Mouse (Mus musculus) neural tube, embryonic 12.5 days (tissue): Measurements from ENCODE around the gene Agpat3. TPM values are rescaled to one million over a fixed set of nuclear protein-coding genes. Genes with fewer than 3 reads are reported as not detected.

Source experiments
- ATAC-seq: fragments of 200-750 bp; cut with Nextera tagmentation; 2 replicates; pipeline ENCODE4 v1.8.0; 2017; ENCODE audit warnings: low read depth, mild to moderate bottlenecking, moderate TSS enrichment, moderate library complexity; ENCODE audit not compliant: low FRiP score
- H3K27ac ChIP-seq: fragments of 300-500 bp; sonication (generic); 2 replicates; pipeline ENCODE4 v1.5.1; 2016
- H3K27me3 ChIP-seq: fragments of 300-500 bp; sonication (generic); replicated peaks from 2 replicates; pipeline ENCODE4 v1.6.1; 2016; ENCODE audit warnings: mild to moderate bottlenecking
- H3K36me3 ChIP-seq: fragments of 300-500 bp; sonication (generic); 2 replicates; pipeline ENCODE4 v1.6.1; 2016; ENCODE audit warnings: mild to moderate bottlenecking
- H3K4me1 ChIP-seq: fragments of 300-500 bp; sonication (generic); 2 replicates; pipeline ENCODE4 v1.6.1; 2016
- H3K4me2 ChIP-seq: fragments of 300-500 bp; sonication (generic); replicated peaks from 2 replicates; pipeline ENCODE4 v1.6.1; 2016; ENCODE audit warnings: mild to moderate bottlenecking
- H3K4me3 ChIP-seq: fragments of 300-500 bp; sonication (generic); 2 replicates; pipeline ENCODE4 v1.5.1; 2016
- H3K9ac ChIP-seq: fragments of 300-500 bp; sonication (generic); 2 replicates; pipeline ENCODE4 v1.6.1; 2016; ENCODE audit warnings: mild to moderate bottlenecking
- H3K9me3 ChIP-seq: fragments of 300-500 bp; sonication (generic); 2 replicates; pipeline ENCODE4 v1.6.1; 2016; ENCODE audit warnings: mild to moderate bottlenecking
- WGBS: fragments of 180-500 bp; shearing (Covaris S2); methylation state at CpG from one replicate; pipeline ENCODE4 v1.1.7; 2016; 5-methylcytosine and 5-hydroxymethylcytosine counted together
- polyA plus RNA-seq: library from polyadenylated mRNA; unstranded; fragments of >200 nt; fragmentation: Nextera tagmentation; extraction: Ambion mirVana; gene quantifications from 2 replicates; pipeline ENCODE4 v1.2.1, GENCODE M21; 2016

Agpat3 gene
- polyA plus RNA-seq, 1 experiment from 2014 or later: 62.4 TPM

DNA sequence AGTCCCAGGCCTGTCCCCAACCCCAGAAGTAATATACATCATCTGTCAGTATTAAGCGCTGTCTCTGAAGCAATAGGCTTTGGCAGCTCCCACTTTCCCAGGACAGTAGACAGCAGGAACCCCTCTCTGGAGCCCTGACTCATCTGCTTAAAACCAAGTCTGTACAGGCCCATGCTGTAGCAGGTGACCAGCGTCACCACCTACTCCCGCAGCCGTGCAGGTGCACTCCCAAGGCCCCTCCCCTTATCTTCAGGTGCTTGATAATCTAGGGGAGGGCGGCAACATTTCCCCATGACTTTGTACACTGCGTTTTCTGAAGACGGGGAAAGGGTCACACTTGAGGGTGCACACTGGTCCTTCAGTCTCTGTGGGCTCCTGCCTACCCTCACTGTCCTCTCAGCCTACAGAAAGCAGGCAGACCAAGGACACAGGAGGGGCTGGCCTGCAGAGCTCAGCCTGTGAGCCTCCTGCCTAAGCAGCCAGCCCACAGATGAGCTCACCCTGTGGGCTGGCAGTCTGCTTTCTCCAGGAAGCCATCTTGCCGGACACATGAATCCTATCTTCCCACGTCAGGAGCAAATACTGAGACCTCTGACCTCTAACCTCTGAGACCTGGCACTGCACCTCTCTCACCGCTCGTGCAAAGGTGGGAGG, 34.9 kb downstream of the Agpat3 start:
- no peaks in the 10 kb centered on the region for H3K27me3 ChIP-seq
- peaks cover 8% of the 10 kb centered on the region; the same call in 1 of the 2 replicates for H3K36me3 ChIP-seq
- no peak overlapping the region for H3K4me2 ChIP-seq
- WGBS: 85% methylated on average over 11 of the region's 11 CpGs
- H3K9me3 ChIP-seq: no peaks in the 10 kb centered on the region
- no peak overlapping the region for H3K27ac ChIP-seq
- H3K9ac ChIP-seq: no peak overlapping the region
- H3K4me1 ChIP-seq: no peaks in the 10 kb centered on the region
- no peak for ATAC-seq
- H3K4me3 ChIP-seq: no peak overlapping the region

GRCm38 (mm10) chr10:78316228-78317087, 35.8 kb downstream of the Agpat3 start:
- no peaks in the 10 kb centered on the region for H3K4me1 ChIP-seq
- no peaks in the 10 kb centered on the region for H3K27me3 ChIP-seq
- peaks cover 8% of the 10 kb centered on the region; the same call in 1 of the 2 replicates for H3K36me3 ChIP-seq
- no peak overlapping the region for H3K27ac ChIP-seq
- no peak overlapping the region for H3K4me2 ChIP-seq
- no peak overlapping the region for H3K9ac ChIP-seq
- H3K4me3 ChIP-seq: no peak overlapping the region
- H3K9me3 ChIP-seq: no peaks in the 10 kb centered on the region
- 85% methylated on average over 15 of the region's 15 CpGs for WGBS
- no peak for ATAC-seq

DNA sequence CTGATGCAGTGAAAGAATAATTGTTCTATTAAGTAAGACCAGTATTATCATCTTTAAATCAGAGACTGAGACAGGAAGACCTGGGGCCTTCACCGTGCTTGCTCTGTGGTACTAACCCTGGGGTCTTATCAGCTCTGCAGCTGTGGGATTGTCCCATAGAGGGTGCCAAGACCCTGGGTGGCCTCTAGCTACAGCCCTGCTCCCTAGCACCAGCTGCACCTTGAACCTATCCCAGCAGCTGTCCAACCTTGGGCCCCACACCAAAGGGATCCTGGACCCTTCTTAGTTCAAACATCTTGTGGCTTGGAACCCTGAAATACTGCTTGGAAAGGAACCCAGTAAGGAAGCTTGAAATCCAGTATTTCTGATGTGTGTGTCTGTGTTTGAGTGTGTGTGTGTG, 37.1 kb downstream of the Agpat3 start:
- 91% methylated on average over 1 of the region's 1 CpGs for WGBS
- H3K4me2 ChIP-seq: no peak overlapping the region
- H3K9me3 ChIP-seq: no peaks in the 10 kb centered on the region
- no peak for ATAC-seq
- no peaks in the 10 kb centered on the region for H3K4me1 ChIP-seq
- no peak overlapping the region for H3K9ac ChIP-seq
- no peak overlapping the region for H3K27ac ChIP-seq
- H3K4me3 ChIP-seq: no peak overlapping the region
- no peaks in the 10 kb centered on the region for H3K27me3 ChIP-seq
- H3K36me3 ChIP-seq: peaks cover 8% of the 10 kb centered on the region; the same call in 1 of the 2 replicates

DNA sequence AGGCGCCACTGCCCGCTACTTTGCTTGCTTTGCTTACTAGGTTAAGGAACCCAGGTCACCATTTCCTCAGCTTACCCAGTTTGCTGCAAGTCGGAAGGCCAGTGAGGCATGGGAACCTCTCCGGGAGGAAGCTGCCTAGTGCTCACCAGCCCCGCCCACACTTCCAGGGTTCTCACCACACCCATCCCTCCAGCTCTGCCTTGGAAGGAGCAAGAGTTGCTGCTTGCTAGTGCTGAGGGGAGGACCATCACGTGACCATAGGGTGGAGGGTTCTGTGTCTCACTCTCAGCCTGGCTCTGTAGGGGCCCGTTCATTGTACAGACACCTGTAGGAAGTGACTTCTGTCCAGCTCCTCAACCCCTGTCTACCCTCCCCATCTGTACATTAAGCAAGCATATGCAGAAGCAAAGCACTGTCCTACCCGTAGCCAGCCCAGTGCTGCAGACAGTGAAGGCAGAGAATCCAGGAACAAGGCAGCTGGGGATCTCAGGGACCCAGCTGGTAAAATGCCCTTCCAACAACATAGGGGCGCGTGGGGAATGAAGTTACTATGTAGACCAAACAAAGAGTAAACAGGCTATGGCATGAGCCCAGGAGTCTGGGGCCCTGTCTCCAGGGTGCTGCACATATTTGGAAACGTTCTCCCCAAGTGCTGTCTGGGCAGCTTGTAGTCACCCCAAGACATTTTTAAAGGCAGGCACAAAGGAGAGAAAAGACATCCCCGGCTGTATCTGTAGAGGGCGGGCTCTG, 40.2 kb downstream of the Agpat3 start:
- H3K9me3 ChIP-seq: no peaks in the 10 kb centered on the region
- H3K9ac ChIP-seq: no peak overlapping the region
- no peak overlapping the region for H3K4me2 ChIP-seq
- H3K4me1 ChIP-seq: no peaks in the 10 kb centered on the region
- no peaks in the 10 kb centered on the region for H3K27me3 ChIP-seq
- ATAC-seq: no peak
- WGBS: 87% methylated on average over 13 of the region's 13 CpGs
- peaks cover 8% of the 10 kb centered on the region; the same call in 1 of the 2 replicates for H3K36me3 ChIP-seq
- H3K4me3 ChIP-seq: no peak overlapping the region
- H3K27ac ChIP-seq: no peak overlapping the region

GRCm38 (mm10) chr10:78310747-78311267, 41.5 kb downstream of the Agpat3 start:
- H3K36me3 ChIP-seq: peaks cover 3% of the 10 kb centered on the region; the same call in 1 of the 2 replicates
- H3K4me1 ChIP-seq: peaks cover 8% of the 10 kb centered on the region
- no peak for ATAC-seq
- H3K27me3 ChIP-seq: no peaks in the 10 kb centered on the region
- no peak overlapping the region for H3K4me2 ChIP-seq
- 61% methylated on average over 5 of the region's 5 CpGs for WGBS
- H3K4me3 ChIP-seq: no peak overlapping the region
- H3K9ac ChIP-seq: no peak overlapping the region
- no peaks in the 10 kb centered on the region for H3K9me3 ChIP-seq
- H3K27ac ChIP-seq: no peak overlapping the region

DNA sequence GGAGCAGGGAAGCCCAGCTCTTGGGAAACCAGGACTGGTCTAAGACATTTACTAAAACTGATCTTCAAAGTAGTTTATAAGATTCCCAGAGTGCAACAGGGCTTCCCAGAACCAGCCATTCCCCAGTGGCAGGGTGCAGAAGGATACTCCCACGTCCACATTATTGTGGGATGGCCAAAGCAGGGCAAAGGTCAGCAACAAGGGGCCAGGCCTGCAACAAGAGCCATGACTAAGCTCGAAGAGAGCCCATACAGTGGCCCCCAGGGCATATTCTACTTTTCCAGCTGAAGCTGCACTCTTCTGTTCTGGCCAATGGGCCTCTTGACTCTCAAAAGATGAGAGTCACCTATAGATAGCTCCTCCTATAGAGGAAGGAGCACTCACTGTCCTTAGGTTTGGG, 43.7 kb downstream of the Agpat3 start:
- Histone ChIP-seq H3K4me2 (no peak overlapping the region), H3K27me3 (no peaks in the 10 kb centered on the region), H3K9ac (no peak overlapping the region), H3K36me3 (peaks cover 3% of the 10 kb centered on the region; the same call in 1 of the 2 replicates), H3K4me1 (peaks cover 8% of the 10 kb centered on the region), H3K4me3 (no peak overlapping the region), H3K27ac (no peak overlapping the region), H3K9me3 (no peaks in the 10 kb centered on the region)
- WGBS: 57% methylated on average over 2 of the region's 2 CpGs
- no peak for ATAC-seq

DNA sequence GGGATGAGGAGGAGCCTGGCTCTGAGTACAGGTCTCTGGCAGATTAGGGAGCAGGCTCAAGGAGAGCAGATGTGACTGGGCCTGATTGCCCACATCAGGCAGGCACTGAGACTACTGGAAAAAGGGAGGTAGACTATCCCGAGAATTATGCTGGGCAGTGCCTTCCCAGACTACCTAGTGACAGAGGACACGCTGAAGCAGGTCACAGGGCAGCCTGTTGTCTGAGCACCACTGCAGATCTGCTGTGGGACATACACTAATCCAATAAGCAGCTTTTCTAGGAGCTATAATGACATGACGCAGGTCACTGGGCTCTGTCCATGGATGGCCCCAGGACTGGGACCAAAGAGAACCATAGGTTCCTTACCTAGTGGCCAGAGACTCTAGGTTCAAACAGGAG, 44.9 kb downstream of the Agpat3 start:
- Histone ChIP-seq H3K27me3 (no peaks in the 10 kb centered on the region), H3K4me1 (peaks cover 8% of the 10 kb centered on the region), H3K36me3 (no peaks in the 10 kb centered on the region; the same call in 1 of the 2 replicates), H3K9me3 (no peaks in the 10 kb centered on the region), H3K27ac (no peak overlapping the region), H3K4me3 (no peak overlapping the region), H3K9ac (no peak overlapping the region), H3K4me2 (no peak overlapping the region)
- WGBS: 89% methylated on average over 3 of the region's 3 CpGs
- ATAC-seq: no peak

DNA sequence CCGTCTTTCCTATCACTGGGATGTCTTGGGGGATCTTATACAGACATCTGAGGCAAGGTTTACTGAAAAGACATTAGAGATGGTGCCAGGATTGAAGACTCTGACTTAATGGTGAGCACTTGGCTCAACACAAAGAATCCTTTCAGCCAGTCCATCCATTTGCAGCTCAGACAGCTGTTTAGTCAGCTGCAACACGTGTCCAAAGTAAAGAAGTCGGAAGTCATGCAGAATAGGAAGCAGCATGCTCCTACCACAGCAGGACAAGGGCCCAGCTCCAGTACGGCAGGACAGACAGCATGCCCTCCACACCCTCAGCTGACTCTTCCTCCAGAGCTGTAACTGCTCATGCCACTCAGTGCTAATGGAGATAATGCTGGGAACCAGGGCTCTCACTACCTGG, 46.3 kb downstream of the Agpat3 start:
- WGBS: 45% methylated on average over 4 of the region's 4 CpGs
- ATAC-seq: no peak

GRCm38 (mm10) chr10:78304996-78305395, 47.3 kb downstream of the Agpat3 start:
- WGBS: 78% methylated on average over 3 of the region's 3 CpGs
- H3K36me3 ChIP-seq: no peaks in the 10 kb centered on the region; the same call in 1 of the 2 replicates

More for the DNA sequence above, 46.3 kb downstream of the Agpat3 start:
- Histone ChIP-seq H3K36me3 (no peaks in the 10 kb centered on the region; the same call in 1 of the 2 replicates), H3K4me1 (peaks cover 8% of the 10 kb centered on the region), H3K27ac (no peak overlapping the region), H3K9me3 (no peaks in the 10 kb centered on the region), H3K4me3 (no peak overlapping the region), H3K9ac (no peak overlapping the region), H3K4me2 (no peak overlapping the region), H3K27me3 (no peaks in the 10 kb centered on the region)

GRCm38 (mm10) chr10:78303675-78304074, 48.6 kb downstream of the Agpat3 start:
- ATAC-seq: no peak
- Histone ChIP-seq H3K27ac (no peak overlapping the region), H3K36me3 (no peaks in the 10 kb centered on the region; the same call in 1 of the 2 replicates), H3K4me3 (no peak overlapping the region), H3K27me3 (no peaks in the 10 kb centered on the region), H3K4me1 (peaks cover 8% of the 10 kb centered on the region), H3K9me3 (no peaks in the 10 kb centered on the region), H3K9ac (no peak overlapping the region), H3K4me2 (no peak overlapping the region)
- WGBS: 89% methylated on average over 7 of the region's 7 CpGs

More at GRCm38 (mm10) chr10:78304996-78305395, 47.3 kb downstream of the Agpat3 start:
- Histone ChIP-seq H3K27ac (no peak overlapping the region), H3K9me3 (no peaks in the 10 kb centered on the region), H3K4me2 (no peak overlapping the region), H3K27me3 (no peaks in the 10 kb centered on the region), H3K4me3 (no peak overlapping the region), H3K9ac (no peak overlapping the region), H3K4me1 (peaks cover 8% of the 10 kb centered on the region)
- no peak for ATAC-seq

DNA sequence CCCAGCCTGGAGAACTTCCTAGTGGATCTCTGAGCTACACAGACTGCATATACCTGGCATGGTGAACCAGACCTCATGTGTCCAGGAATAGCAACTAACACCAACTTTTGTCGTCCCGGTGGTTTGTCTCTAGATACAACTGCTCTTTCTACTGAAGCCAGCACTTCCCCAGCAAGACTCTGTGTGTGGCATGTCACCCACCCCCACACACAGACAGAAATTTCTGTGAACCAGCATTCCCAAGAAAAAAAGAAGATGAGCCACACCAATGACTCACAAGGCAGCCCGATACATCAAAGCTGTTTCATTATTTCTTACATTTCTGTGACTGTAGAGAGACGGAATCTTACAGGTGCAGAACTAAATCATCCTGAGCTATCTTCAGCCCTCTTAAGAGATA, 52.2 kb downstream of the Agpat3 start:
- H3K27me3 ChIP-seq: no peaks in the 10 kb centered on the region
- 95% methylated on average over 4 of the region's 4 CpGs for WGBS
- no peak overlapping the region for H3K9ac ChIP-seq
- no peaks in the 10 kb centered on the region for H3K4me1 ChIP-seq
- H3K27ac ChIP-seq: no peak overlapping the region
- no peaks in the 10 kb centered on the region for H3K9me3 ChIP-seq
- no peak overlapping the region for H3K4me2 ChIP-seq
- no peak overlapping the region for H3K4me3 ChIP-seq
- ATAC-seq: no peak
- no peaks in the 10 kb centered on the region; the same call in 1 of the 2 replicates for H3K36me3 ChIP-seq
